Mouse (Mus musculus) testis, adult 2 months (tissue): ENCODE results near the gene Ppt1.

ENCODE experiments used
- CTCF ChIP-seq: fragments of 200-500 bp; IDR thresholded peaks from 2 replicates; pipeline ENCODE4 v1.5.1; 2012; ENCODE audit warnings: low read depth, mild to moderate bottlenecking, inconsistent platforms, low read length, moderate library complexity; ENCODE audit not compliant: control insufficient read depth, insufficient read depth, insufficient replicate concordance
- POLR2A ChIP-seq: fragments of 200-500 bp; IDR thresholded peaks from 2 replicates; pipeline ENCODE4 v1.6.1; 2012; ENCODE audit warnings: low read depth, mild to moderate bottlenecking, inconsistent platforms, low read length, moderate library complexity; ENCODE audit not compliant: control insufficient read depth

GRCm38 (mm10) chr4:122837180-122837730 is 1.2 kb downstream of the Ppt1 start:
- TF ChIP-seq CTCF (no peak), POLR2A (no peak)
